Mouse (Mus musculus): ENCODE measurements around the gene Il2rb.

Gene Il2rb

GRCm38 (mm10) chr15:78481448-78482000 lies 13.5 kb downstream of the Il2rb start:
- DNase-seq (ENCODE audit: low read depth): no peak

GRCm38 (mm10) chr15:78480991-78481390 lies 14.1 kb downstream of the Il2rb start:
- no peak for DNase-seq (ENCODE audit: low read depth)

GRCm38 (mm10) chr15:78480111-78480510 lies 15.0 kb downstream of the Il2rb start:
- peak; percentile 39 for DNase-seq (ENCODE audit: low read depth)

DNA sequence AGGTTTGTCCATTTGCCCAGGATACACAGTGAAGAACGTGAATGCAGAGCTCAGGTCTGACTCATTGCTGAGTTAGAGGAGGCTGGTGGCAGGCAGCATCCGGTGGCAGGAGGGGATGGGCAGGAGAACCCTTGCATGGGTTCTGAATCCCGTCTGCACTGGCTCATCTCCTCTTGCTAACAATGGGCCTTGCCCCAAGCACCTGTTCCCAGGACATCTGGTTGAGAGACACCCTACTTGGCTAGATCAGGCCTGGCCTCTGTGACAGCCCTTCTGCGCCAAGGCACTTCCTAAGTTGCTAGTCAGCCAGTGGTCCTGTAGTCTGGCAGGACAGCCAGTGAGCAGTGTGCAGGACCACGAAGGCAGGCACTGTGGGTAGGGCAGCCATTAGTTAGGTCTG lies 15.6 kb downstream of the Il2rb start:
- peak; percentile 30 for DNase-seq (ENCODE audit: low read depth)

GRCm38 (mm10) chr15:78478073-78478472 lies 17.0 kb downstream of the Il2rb start:
- DNase-seq (ENCODE audit: low read depth): no peak

GRCm38 (mm10) chr15:78476878-78477277 lies 18.2 kb downstream of the Il2rb start:
- no peak for DNase-seq (ENCODE audit: low read depth)

- no peak for DNase-seq (ENCODE audit: low read depth)
These were observed 19.5 kb downstream of the Il2rb start for GRCm38 (mm10) chr15:78475604-78476031.

DNA sequence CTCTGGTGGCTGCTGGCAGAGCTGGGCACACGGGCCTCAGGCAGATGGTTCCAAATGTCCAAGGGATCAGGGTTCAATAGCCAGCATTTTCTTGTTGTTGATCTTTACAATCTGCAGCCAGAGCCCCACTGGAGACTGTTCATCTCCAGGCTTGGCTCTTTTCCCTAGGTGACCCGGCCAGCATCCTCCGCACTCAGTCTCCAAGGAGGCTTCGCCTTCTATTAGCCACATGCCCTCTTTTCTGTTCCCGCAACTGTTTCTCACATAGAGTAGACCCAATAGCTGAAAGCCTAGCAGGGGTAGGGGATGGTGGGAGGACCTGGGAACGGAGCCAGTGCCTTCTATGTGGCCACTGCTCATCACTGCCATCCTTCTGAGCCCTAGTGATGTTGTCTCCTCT lies 21.6 kb downstream of the Il2rb start:
- DNase-seq (ENCODE audit: low read depth): no peak

DNA sequence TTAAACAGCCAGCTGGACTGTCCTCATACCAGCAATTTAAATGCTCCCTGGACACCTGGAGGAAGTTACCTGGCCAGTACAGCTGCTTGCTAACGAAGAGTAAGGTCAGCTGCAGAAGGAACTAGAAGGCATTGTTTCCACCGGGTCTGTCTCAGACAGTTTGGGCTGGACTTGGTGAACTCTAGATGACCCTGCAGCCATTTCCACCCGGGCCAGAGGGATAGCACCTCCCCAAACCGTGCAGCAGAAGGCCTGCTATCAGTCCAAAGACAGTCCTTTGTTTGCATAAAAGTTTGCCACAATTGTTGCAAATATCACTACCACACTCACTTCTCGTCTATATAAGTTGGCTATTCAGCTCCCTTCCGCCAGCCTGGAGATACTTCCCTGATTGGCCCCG lies 23.2 kb downstream of the Il2rb start:
- DNase-seq (ENCODE audit: low read depth): no peak

DNA sequence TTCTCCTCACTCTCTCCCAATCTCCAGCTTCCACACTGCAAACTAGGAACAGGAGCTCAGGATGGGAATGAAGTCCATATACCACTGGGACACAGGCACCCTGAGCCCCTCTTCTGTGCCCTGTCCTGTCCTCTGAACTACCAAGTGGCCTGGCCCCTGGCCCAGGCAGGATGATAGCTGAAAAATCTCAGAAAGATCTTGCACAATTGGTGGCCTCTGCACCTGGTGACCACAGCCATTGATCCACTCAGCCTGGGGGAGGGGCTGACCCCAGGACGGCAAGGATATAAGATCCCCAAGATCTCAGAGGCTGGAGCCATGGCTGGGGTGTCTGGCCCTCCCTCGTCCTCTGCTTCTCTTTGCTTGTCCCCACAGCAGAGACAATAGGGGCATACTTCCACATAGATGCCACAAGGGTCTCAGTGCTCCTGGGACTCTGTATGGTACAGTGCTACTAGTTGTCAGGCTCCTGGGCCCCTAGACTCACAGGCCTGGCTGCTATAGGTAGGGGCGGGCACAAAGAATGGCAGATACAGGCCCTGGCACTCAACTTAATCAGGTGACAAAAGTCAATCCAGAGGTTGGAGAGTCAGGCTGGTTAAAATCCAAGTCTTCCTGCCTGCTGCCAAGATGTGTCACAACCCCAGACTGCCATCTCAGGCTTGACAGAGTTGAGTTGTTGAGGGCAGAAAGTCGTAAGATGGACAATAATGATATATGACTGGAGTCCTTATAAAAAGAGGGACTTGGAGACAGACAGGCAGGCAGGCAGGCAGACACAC lies 24.4 kb downstream of the Il2rb start:
- no peak for DNase-seq (ENCODE audit: low read depth)

DNA sequence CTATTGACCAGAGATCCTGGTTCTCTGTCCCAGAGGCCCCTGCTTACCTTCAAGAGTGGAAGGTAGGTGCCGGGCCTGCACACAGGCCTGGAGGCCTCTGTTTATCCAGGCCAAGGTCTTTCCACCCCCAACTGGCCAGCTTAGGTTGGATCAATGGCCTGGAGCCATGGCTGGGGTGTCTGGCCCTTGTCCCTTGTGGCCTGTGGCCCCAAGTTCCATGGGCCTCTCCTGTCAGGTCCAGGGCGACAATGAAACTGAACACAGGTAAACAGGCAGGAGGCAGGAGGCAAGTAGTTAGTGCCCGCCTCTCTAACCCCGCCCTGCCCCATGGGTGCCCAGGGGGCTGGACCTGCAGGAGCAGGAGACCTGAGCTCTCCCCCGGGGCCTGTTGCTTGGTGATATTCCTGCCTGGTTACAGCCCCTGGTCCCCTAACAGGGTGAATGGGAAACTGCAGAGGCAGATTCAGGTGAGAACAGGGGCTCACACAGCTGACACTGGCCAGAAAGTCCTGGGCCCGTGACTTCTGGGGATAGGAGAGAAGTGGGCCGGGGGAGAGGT lies 26.6 kb downstream of the Il2rb start, which contains the start of gene Tmprss6:
TSS of gene Tmprss6 (minus strand) at position 256 of the 559 bp plus-strand sequence.
- DNase-seq (ENCODE audit: low read depth): no peak

DNA sequence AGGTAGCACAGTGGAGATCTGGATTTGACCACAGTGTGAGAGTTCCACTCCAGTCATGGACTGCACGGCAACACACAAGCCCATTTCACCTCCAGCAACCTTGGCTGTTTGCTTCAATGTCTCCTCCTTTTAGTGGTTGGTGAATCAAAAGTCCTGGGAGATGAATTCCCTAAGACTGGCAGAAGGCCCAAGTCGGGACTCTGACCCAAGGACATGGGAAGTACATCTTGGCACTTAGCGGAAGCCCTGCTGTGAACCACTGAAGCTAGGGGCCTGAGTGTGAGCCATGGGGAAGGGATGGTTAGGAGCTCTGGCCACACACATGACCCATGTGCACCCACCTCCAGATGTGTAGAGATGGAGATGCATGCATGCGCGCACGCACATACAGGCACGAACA lies 27.5 kb downstream of the Il2rb start:
- peak; percentile 32 for DNase-seq (ENCODE audit: low read depth)

GRCm38 (mm10) chr15:78466809-78467208 lies 28.3 kb downstream of the Il2rb start:
- DNase-seq (ENCODE audit: low read depth): peak; percentile 59

- DNase-seq (ENCODE audit: low read depth): no peak
These were observed 32.1 kb downstream of the Il2rb start for GRCm38 (mm10) chr15:78462981-78463380.

- no peak for DNase-seq (ENCODE audit: low read depth)
These were observed 37.9 kb downstream of the Il2rb start for GRCm38 (mm10) chr15:78457193-78457592.

DNA sequence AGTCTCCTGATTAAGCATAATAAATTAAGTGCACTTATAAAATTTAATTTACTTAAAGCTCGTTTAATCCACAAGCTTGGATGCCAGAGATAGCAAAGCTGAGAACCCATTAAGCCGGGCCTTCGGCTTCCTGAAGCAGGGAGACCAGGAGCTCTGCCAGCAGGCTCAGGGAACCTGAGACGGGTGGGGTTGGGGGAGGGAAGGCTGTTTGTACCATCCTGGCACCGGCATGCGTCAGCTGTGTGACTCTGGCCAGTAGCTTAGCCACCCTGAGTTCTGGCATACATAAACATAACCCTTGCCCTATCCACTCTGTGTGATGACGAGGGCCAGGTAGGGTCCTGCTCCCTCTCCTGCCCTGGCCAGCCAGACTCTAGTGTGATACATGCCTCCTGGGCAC lies 39.0 kb downstream of the Il2rb start:
- DNase-seq (ENCODE audit: low read depth): peak; percentile 26

- peak; percentile 48 for DNase-seq (ENCODE audit: low read depth)
These were observed 39.9 kb downstream of the Il2rb start for GRCm38 (mm10) chr15:78455168-78455567.

DNA sequence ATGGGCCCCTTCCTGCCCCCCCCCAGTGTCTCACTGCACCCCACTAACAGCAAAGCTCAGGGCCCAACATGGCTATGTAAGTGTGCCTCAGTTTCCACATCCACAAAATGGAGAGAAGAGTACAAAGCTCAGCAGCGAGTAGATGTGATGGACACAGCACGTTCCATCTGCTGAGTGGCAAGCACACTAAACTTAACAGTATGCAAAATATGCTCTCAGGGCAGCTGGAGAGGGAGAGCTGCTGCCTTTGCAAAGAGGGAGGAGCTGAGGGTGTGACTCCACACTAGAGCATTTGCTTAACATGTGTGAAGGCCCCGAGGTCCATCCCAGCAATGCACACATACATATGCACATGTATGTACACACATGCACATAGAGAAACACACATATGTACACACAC lies 42.1 kb downstream of the Il2rb start:
- peak; percentile 70 for DNase-seq (ENCODE audit: low read depth)

- peak; percentile 38 for DNase-seq (ENCODE audit: low read depth)
These were observed 43.9 kb downstream of the Il2rb start for GRCm38 (mm10) chr15:78451201-78451600.

- peak; percentile 76 for DNase-seq (ENCODE audit: low read depth)
These were observed 44.7 kb downstream of the Il2rb start for GRCm38 (mm10) chr15:78450419-78450768.

- DNase-seq (ENCODE audit: low read depth): peak; percentile 96
These were observed 45.2 kb downstream of the Il2rb start for GRCm38 (mm10) chr15:78449694-78450418.

DNA sequence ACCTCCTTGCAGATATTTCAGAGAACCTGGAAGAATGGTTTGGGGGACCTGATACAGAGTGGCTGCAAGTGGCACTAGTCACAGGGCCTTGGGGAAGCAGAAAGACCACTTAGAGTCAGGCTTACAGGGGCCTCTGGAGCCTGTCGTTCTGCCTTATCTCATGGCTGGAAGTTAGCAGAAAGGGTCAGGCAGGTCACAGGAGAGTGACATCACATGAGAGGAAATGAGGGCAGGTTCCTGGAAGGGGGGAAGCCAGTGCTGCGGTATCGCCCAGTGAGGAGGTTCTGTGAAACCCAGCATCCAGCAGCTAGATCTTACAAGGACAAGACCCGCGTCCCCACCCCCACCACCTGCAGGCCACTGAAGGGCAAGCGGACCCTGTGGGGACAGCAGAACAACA lies 45.9 kb downstream of the Il2rb start:
- DNase-seq (ENCODE audit: low read depth): no peak

Data from NIH3T3 (cell line).